Mouse (Mus musculus): ENCODE results near the gene Kalrn. TPM values are rescaled to one million over a fixed set of nuclear protein-coding genes. Genes with fewer than 3 reads are reported as not detected.

Kalrn gene
- total RNA-seq, 2 experiments from 2014 or later: 448 to 531 TPM

- no peak for DNase-seq (ENCODE audit: low spot score in 2 of 2)
Observed at GRCm38 (mm10) chr16:34270681-34271080, 302.7 kb downstream of the Kalrn start.

- no peak for DNase-seq (ENCODE audit: low spot score in 2 of 2)
Observed at GRCm38 (mm10) chr16:34269642-34270041, 303.7 kb downstream of the Kalrn start.

- DNase-seq (ENCODE audit: low spot score in 2 of 2): no peak
Observed at GRCm38 (mm10) chr16:34267751-34268150, 305.6 kb downstream of the Kalrn start.

- DNase-seq (ENCODE audit: low spot score in 2 of 2): no peak
Observed at GRCm38 (mm10) chr16:34264671-34265070, 308.7 kb downstream of the Kalrn start.

GRCm38 (mm10) chr16:34262731-34263460 is 310.4 kb downstream of the Kalrn start:
- peak; percentile 82 to 84 for DNase-seq (ENCODE audit: low spot score in 2 of 2)

- DNase-seq (ENCODE audit: low spot score in 2 of 2): no peak
Observed at GRCm38 (mm10) chr16:34260971-34261924, 312.1 kb downstream of the Kalrn start.

GRCm38 (mm10) chr16:34254646-34255022 is 318.7 kb downstream of the Kalrn start:
- DNase-seq (ENCODE audit: low spot score in 2 of 2): no peak

GRCm38 (mm10) chr16:34254002-34254645 is 319.2 kb downstream of the Kalrn start:
- DNase-seq (ENCODE audit: low spot score in 2 of 2): no peak

- no peak for DNase-seq (ENCODE audit: low spot score in 2 of 2)
Observed at GRCm38 (mm10) chr16:34252670-34253069, 320.7 kb downstream of the Kalrn start.

- DNase-seq (ENCODE audit: low spot score in 2 of 2): no peak
Observed at GRCm38 (mm10) chr16:34248256-34248655, 325.1 kb downstream of the Kalrn start.

- peak; percentile 86 to 90 for DNase-seq (ENCODE audit: low spot score in 2 of 2)
Observed at GRCm38 (mm10) chr16:34241936-34242729, 331.2 kb downstream of the Kalrn start.

- no peak for DNase-seq (ENCODE audit: low spot score in 2 of 2)
Observed at GRCm38 (mm10) chr16:34239618-34240017, 333.7 kb downstream of the Kalrn start.

GRCm38 (mm10) chr16:34236898-34237611 is 336.3 kb downstream of the Kalrn start:
- DNase-seq (ENCODE audit: low spot score in 2 of 2): peak; percentile 72 to 82

- DNase-seq (ENCODE audit: low spot score in 2 of 2): no peak
Observed at GRCm38 (mm10) chr16:34235086-34235485, 338.2 kb downstream of the Kalrn start.

- no peak for DNase-seq (ENCODE audit: low spot score in 2 of 2)
Observed at GRCm38 (mm10) chr16:34231952-34232351, 341.4 kb downstream of the Kalrn start.

GRCm38 (mm10) chr16:34231146-34231545 is 342.2 kb downstream of the Kalrn start:
- no peak for DNase-seq (ENCODE audit: low spot score in 2 of 2)

- DNase-seq (ENCODE audit: low spot score in 2 of 2): no peak
Observed at GRCm38 (mm10) chr16:34229350-34229749, 344.0 kb downstream of the Kalrn start.

- DNase-seq (ENCODE audit: low spot score in 2 of 2): no peak
Observed at GRCm38 (mm10) chr16:34228661-34229060, 344.7 kb downstream of the Kalrn start.

- DNase-seq (ENCODE audit: low spot score in 2 of 2): no peak
Observed at GRCm38 (mm10) chr16:34212160-34212559, 361.2 kb downstream of the Kalrn start.

- DNase-seq (ENCODE audit: low spot score in 2 of 2): no peak
Observed at GRCm38 (mm10) chr16:34211243-34211642, 362.1 kb downstream of the Kalrn start.
